Mouse (Mus musculus) splenic B cell, adult 2 months (primary cell): ENCODE results near the gene Sec23ip.

Experiments used
- DNase-seq: peaks from one replicate; pipeline ENCODE4 v3.0.0-alpha.2; 2011; ENCODE audit warnings: low read depth, low spot score
- H3K27me3 ChIP-seq: 2 replicates; pipeline ENCODE4 v1.6.1; 2012; ENCODE audit warnings: mild to moderate bottlenecking, low read length, moderate library complexity, mixed read lengths; ENCODE audit not compliant: control insufficient read depth, poor library complexity, insufficient read depth, severe bottlenecking
- H3K36me3 ChIP-seq: 2 replicates; pipeline ENCODE4 v1.6.1; 2012; ENCODE audit warnings: mild to moderate bottlenecking, low read length, moderate library complexity, mixed read lengths; ENCODE audit not compliant: control insufficient read depth, poor library complexity, insufficient read depth, severe bottlenecking

Sec23ip gene

GRCm38 (mm10) chr7:128746151-128746550 lies 1.4 kb downstream of the Sec23ip start:
- Histone ChIP-seq H3K27me3 (no peaks in the 10 kb centered on the region), H3K36me3 (peaks cover 8% of the 10 kb centered on the region; the same call in 1 of the 2 replicates)
- no peak for DNase-seq

- Histone ChIP-seq H3K27me3 (no peaks in the 10 kb centered on the region), H3K36me3 (peaks cover 15% of the 10 kb centered on the region)
- no peak for DNase-seq
Observed at GRCm38 (mm10) chr7:128748758-128749157, 4.0 kb downstream of the Sec23ip start.

GRCm38 (mm10) chr7:128750296-128750695 lies 5.6 kb downstream of the Sec23ip start:
- DNase-seq: no peak
- peaks cover 18% of the 10 kb centered on the region for H3K36me3 ChIP-seq
- no peaks in the 10 kb centered on the region for H3K27me3 ChIP-seq

- DNase-seq: no peak
- no peaks in the 10 kb centered on the region for H3K27me3 ChIP-seq
- H3K36me3 ChIP-seq: peaks cover 22% of the 10 kb centered on the region
Observed at GRCm38 (mm10) chr7:128752012-128752411, 7.3 kb downstream of the Sec23ip start.

- H3K27me3 ChIP-seq: no peaks in the 10 kb centered on the region
- DNase-seq: no peak
- peaks cover 30% of the 10 kb centered on the region for H3K36me3 ChIP-seq
Observed at GRCm38 (mm10) chr7:128755396-128755795, 10.7 kb downstream of the Sec23ip start.

GRCm38 (mm10) chr7:128758948-128759347 lies 14.2 kb downstream of the Sec23ip start:
- DNase-seq: no peak
- Histone ChIP-seq H3K27me3 (no peaks in the 10 kb centered on the region), H3K36me3 (peaks cover 29% of the 10 kb centered on the region; the same call in 1 of the 2 replicates)

- Histone ChIP-seq H3K36me3 (peaks cover 18% of the 10 kb centered on the region), H3K27me3 (no peaks in the 10 kb centered on the region)
- no peak for DNase-seq
Observed at GRCm38 (mm10) chr7:128766696-128767095, 22.0 kb downstream of the Sec23ip start.

- Histone ChIP-seq H3K27me3 (no peaks in the 10 kb centered on the region), H3K36me3 (peaks cover 9% of the 10 kb centered on the region)
- DNase-seq: no peak
Observed at GRCm38 (mm10) chr7:128777201-128777600, 32.5 kb downstream of the Sec23ip start.

GRCm38 (mm10) chr7:128779305-128779704 lies 34.6 kb downstream of the Sec23ip start:
- DNase-seq: peak; percentile 51
- Histone ChIP-seq H3K36me3 (peaks cover 6% of the 10 kb centered on the region), H3K27me3 (no peaks in the 10 kb centered on the region)

GRCm38 (mm10) chr7:128781846-128782245 lies 37.1 kb downstream of the Sec23ip start:
- no peak for DNase-seq
- H3K27me3 ChIP-seq: no peaks in the 10 kb centered on the region
- peaks cover 8% of the 10 kb centered on the region for H3K36me3 ChIP-seq

- no peak for DNase-seq
- Histone ChIP-seq H3K27me3 (no peaks in the 10 kb centered on the region), H3K36me3 (0 out of 2 replicates have a peak, but pooled peaks cover 2% of the 10 kb centered on the region)
Observed at GRCm38 (mm10) chr7:128790045-128790444, 45.3 kb downstream of the Sec23ip start.

GRCm38 (mm10) chr7:128793464-128793863 lies 48.7 kb downstream of the Sec23ip start:
- no peak for DNase-seq
- Histone ChIP-seq H3K36me3 (no peaks in the 10 kb centered on the region), H3K27me3 (no peaks in the 10 kb centered on the region)

GRCm38 (mm10) chr7:128824986-128825563 lies 80.3 kb downstream of the Sec23ip start:
- DNase-seq: no peak
- Histone ChIP-seq H3K36me3 (no peaks in the 10 kb centered on the region), H3K27me3 (no peaks in the 10 kb centered on the region)

- DNase-seq: no peak
- Histone ChIP-seq H3K27me3 (no peaks in the 10 kb centered on the region), H3K36me3 (no peaks in the 10 kb centered on the region)
Observed at GRCm38 (mm10) chr7:128832455-128833081, 87.8 kb downstream of the Sec23ip start.

GRCm38 (mm10) chr7:128833196-128833595 lies 88.5 kb downstream of the Sec23ip start:
- DNase-seq: no peak
- no peaks in the 10 kb centered on the region for H3K27me3 ChIP-seq
- H3K36me3 ChIP-seq: no peaks in the 10 kb centered on the region
